Comparison of ENCODE assay signal across 9 mouse cellular contexts in genomic region chr3:60570491-60571022, GRCm38 (mm10).
DNase-seq lines count a peak whose midpoint lies in the region; ATAC-seq and TF ChIP-seq lines count a peak whose summit lies in the region.
"Had no signal": no experiment of that assay in that cellular context is flagged by ENCODE, and none has a peak within 500 bp of the region (broad histone marks: within the 10 kb centered on the region; RNA-seq: fewer than 3 reads in every experiment).

No protein-coding gene starts in this region.

- peak; percentile 52; the same call in 1 of the 2 replicates for ATAC-seq in intestine, embryonic 16.5 days
- ATAC-seq in megakaryocyte, adult 5-6 weeks (ENCODE audit: poor library complexity, severe bottlenecking) = peak; percentile 88
- no peak for ATAC-seq in forebrain, embryonic 14.5 days

- no peak for TF ChIP-seq CTCF in lung, adult 2 months (IDR thresholded peaks at IDR 0.05; ENCODE audit: insufficient read depth, low read length)

- H3K9me3 ChIP-seq in intestine, embryonic 16.5 days (ENCODE audit: control insufficient read depth, low read length) = no peaks in the 10 kb centered on the region
- H3K9me3 ChIP-seq in forebrain, embryonic 14.5 days (replicated peaks; ENCODE audit: control insufficient read depth, low read length) = no peaks in the 10 kb centered on the region
- H3K9me3 ChIP-seq: embryonic facial prominence, embryonic 13.5 days had no signal

- no peaks in the 10 kb centered on the region for H3K36me3 ChIP-seq in intestine, embryonic 16.5 days (ENCODE audit: control insufficient read depth, insufficient read depth, low read length)
- no peaks in the 10 kb centered on the region for H3K36me3 ChIP-seq in forebrain, embryonic 14.5 days (ENCODE audit: control insufficient read depth, insufficient read depth, low read length)
- H3K36me3 ChIP-seq: embryonic facial prominence, embryonic 13.5 days had no signal

- 21% methylated on average over 5 of the region's 5 CpGs for WGBS in lung, adult 2 months
- 33% methylated on average over 5 of the region's 5 CpGs for WGBS in intestine, embryonic 16.5 days
- WGBS in forebrain, embryonic 14.5 days = 58% methylated on average over 5 of the region's 5 CpGs

- H3K4me3 ChIP-seq in lung, adult 2 months (replicated peaks; ENCODE audit: extremely low read depth, low read depth, low read length) = no peak overlapping the region
- H3K4me3 ChIP-seq in intestine, embryonic 16.5 days (ENCODE audit: low read length) = no peak overlapping the region
- no peak overlapping the region for H3K4me3 ChIP-seq in forebrain, embryonic 14.5 days (ENCODE audit: low read depth, low read length)
- H3K4me3 ChIP-seq: embryonic facial prominence, embryonic 13.5 days had no signal

- DNase-seq in lung, adult 18-20 months = peak; percentile 73 to 82
- no peak for DNase-seq in lung, adult 2 months
- peak; percentile 12 for DNase-seq in ZHBTc4 (ENCODE audit: low read depth, low spot score)
- DNase-seq in cerebellum, postnatal 36 days = peak; percentile 64 to 71
- no peak for DNase-seq in thymus, postnatal 10 days (ENCODE audit: low spot score in 2 of 2)
- no peak for DNase-seq in forebrain, embryonic 14.5 days (ENCODE audit: low spot score)

- H3K4me2 ChIP-seq in intestine, embryonic 16.5 days (ENCODE audit: low read depth, low read length) = no peak overlapping the region
- H3K4me2 ChIP-seq in forebrain, embryonic 14.5 days (ENCODE audit: low read length) = no peak overlapping the region
- H3K4me2 ChIP-seq: embryonic facial prominence, embryonic 13.5 days had no signal

- H3K4me1 ChIP-seq in lung, adult 2 months (ENCODE audit: control insufficient read depth, insufficient read depth, low read length) = peaks cover 42% of the 10 kb centered on the region
- H3K4me1 ChIP-seq in intestine, embryonic 16.5 days (ENCODE audit: control insufficient read depth, insufficient read depth, low read length) = peaks cover 27% of the 10 kb centered on the region
- H3K4me1 ChIP-seq in forebrain, embryonic 14.5 days (ENCODE audit: control insufficient read depth, insufficient read depth, low read length) = peaks cover 21% of the 10 kb centered on the region

- no peaks in the 10 kb centered on the region for H3K27me3 ChIP-seq in intestine, embryonic 16.5 days (replicated peaks; ENCODE audit: control insufficient read depth, insufficient read depth, low read length)
- H3K27me3 ChIP-seq in forebrain, embryonic 14.5 days (replicated peaks; ENCODE audit: control insufficient read depth, insufficient read depth, low read length) = no peaks in the 10 kb centered on the region
- H3K27me3 ChIP-seq: embryonic facial prominence, embryonic 13.5 days had no signal

- H3K9ac ChIP-seq in intestine, embryonic 16.5 days (ENCODE audit: low read depth, low read length) = no peak overlapping the region
- no peak overlapping the region for H3K9ac ChIP-seq in forebrain, embryonic 14.5 days (ENCODE audit: low read length)
- H3K9ac ChIP-seq: embryonic facial prominence, embryonic 13.5 days had no signal

- TF ChIP-seq POLR2A in lung, adult 2 months (IDR thresholded peaks at IDR 0.05; ENCODE audit: borderline replicate concordance, extremely low read depth, low read depth, low read length) = no peak

- H3K27ac ChIP-seq in intestine, embryonic 16.5 days (ENCODE audit: low read length) = no peak overlapping the region
- H3K27ac ChIP-seq in forebrain, embryonic 14.5 days (ENCODE audit: low read depth, low read length) = no peak overlapping the region
- H3K27ac ChIP-seq: embryonic facial prominence, embryonic 13.5 days had no signal

Comparison
In these comparisons a context has a peak if more than half of its experiments do, and no peak if none do; other contexts are left out.
1. DNase-seq: peak in lung, adult 18-20 months (2 of 2), ZHBTc4 (single experiment) and cerebellum, postnatal 36 days (2 of 2); none in lung, adult 2 months (single experiment), thymus, postnatal 10 days (0 of 2) and forebrain, embryonic 14.5 days (single experiment).